Mouse (Mus musculus): ENCODE measurements around the gene Olfr992.
"Not testable (repeated sequence)": the region's sequence is repeated elsewhere in the genome, so short reads cannot be mapped to it uniquely, and the experiment has no call there.

Olfr992 gene

DNA sequence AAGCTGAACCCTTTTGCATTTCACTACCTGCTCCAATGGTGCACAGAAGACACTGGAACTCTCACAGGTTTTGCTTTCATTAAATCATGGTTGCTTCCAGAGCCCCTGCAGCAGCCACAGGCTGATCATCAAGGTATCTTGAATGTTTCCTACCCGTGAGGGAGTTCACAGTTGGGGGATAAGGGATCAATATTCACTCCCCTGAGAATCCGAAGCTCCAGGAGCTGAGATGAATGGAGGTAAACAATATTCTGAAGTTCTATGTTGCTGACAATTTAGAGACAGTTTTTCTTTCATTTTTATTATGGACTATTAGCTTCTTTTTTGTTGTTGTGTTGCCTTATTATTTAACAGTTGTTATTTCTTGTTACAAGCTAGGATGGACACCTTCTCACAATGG is at the start of gene Olfr992:
Olfr992 (minus strand) TSS at position 101 of the 400 bp plus-strand sequence.
- no peak for DNase-seq (ENCODE audit: low spot score)

DNA sequence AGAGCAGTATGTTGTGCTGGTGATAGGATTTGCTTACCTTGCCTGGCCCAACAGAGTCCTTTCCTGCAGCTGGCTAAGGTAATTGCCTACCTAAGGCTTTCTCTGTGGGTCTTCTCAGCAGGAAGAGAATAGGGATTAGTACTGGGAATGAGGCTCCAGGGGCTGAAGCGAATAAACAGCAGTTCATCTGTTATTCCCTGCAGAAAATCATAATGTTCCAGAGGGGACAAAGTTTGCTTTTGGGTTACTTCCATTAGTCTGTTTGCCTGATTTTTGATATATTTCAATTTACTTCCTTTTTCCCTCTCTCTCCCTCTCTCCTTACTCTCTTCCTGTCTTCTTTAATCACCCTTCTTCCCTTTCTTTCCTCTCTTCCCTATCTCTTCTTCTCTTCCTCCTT is 34.3 kb upstream of the Olfr992 start, which contains the start of gene Olfr995:
Olfr995 (minus strand) TSS at position 101 of the 400 bp plus-strand sequence.
- DNase-seq (ENCODE audit: low spot score), result no peak

DNA sequence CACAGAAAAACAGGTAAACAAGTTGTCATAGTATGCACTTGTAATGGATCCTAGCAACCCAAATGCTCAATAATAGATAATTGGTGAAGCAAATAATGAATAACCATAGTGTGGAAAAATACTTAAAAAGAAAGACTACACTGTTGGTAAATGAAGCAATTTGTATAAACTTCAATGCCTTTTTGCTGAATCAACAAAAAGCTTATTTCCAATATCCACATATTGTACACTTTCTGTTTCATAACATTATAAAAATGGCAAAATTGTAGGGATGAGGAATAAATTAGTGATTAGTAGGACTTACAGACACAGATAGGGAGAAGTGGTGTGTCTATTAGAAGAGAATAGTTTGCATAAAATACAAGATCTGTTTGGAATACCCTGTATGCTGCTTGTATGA is 33.3 kb upstream of the Olfr992 start:
- DNase-seq (ENCODE audit: low spot score), result no peak

DNA sequence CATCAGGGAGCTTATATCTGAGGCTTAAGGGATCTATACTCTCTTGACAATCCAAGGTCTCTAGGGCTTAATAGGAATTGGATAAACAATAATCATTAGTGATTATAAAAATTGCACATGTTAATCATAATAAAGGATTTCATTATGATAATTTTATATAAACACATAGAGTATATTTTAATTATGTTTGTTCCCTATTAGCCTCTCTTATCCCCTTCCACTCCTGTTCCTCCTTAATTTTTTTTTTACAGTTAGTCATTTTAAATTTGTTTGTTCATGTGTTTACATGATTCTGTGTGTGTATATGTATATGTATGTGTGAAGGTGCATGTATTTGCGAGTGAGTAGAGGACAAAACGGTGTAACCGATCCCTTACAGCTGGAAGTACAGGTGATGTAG is 27.1 kb upstream of the Olfr992 start, which contains the start of gene Olfr994:
Olfr994 (minus strand) TSS at position 101 of the 400 bp plus-strand sequence.
- DNase-seq (ENCODE audit: low spot score), result no peak

DNA sequence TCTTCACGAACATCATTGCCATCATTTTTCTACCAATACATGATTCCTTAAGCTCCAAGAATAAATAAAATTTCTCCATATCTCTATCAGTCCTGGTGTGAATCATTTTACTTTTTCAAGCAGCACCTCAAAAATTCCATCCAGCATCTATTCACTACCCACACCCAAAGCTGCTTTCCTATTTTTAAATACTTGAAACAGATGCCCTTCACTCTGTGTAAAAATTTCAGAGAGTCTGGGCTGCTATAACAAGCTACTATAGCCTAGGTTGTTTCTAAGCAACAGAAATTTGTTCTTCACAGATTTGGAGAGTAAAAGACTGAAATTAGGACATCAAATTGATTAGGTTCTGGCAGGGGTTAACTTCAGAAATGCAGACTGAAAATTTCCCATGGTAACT is 16.6 kb upstream of the Olfr992 start:
- DNase-seq (ENCODE audit: low spot score), result no peak

DNA sequence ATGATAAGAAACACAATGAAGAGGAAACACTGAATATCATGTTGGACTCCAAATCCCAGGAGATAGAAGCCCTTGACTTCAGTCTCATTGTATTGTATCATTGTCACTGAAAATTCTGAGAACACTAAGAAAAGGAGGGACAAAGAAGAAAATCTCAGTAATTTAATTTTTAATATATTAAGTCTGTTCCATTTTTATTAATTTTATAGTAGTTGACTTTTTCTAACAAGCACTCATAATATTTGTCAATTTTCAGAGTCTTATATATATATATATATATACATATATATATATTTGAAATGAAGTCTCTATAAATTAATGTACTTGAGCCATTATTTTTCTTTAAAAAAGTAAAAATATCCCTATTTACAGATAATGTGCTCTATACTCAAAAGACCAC is 5.5 kb upstream of the Olfr992 start, which contains the start of gene Olfr993:
Olfr993 (minus strand) TSS at position 101 of the 400 bp plus-strand sequence.
- no peak for DNase-seq (ENCODE audit: low spot score)

DNA sequence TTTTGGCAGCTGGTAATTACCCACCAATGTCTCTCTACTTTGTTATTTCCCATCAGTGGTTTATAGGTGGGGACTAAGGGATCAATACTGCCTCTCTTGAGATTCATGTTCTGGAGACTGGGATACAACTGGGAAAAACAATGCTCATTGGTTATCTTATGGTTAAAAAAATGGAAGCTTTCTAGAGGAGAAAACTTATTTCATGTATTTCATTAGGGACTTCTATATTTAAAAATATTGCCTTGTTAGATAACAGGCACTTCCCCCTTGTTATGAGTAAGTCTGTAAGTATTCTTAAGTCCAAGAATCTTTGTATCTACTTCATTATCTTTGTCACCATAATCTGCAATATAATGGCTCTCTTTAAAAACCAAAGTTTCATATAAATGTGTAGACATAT is 46.1 kb downstream of the Olfr992 start, which contains the start of gene Olfr988:
Olfr988 (minus strand) TSS at position 101 of the 400 bp plus-strand sequence.
- not testable (repeated sequence) for DNase-seq (ENCODE audit: low spot score)
